Mouse (Mus musculus) midbrain, embryonic 11.5 days (tissue): Measurements from ENCODE around the gene Msl2. TPM values are rescaled to one million over a fixed set of nuclear protein-coding genes. Genes with fewer than 3 reads are reported as not detected.

Experiments
- ATAC-seq: fragments of 200-750 bp; cut with Nextera tagmentation; 2 replicates; pipeline ENCODE4 v1.8.0; 2017; ENCODE audit warnings: moderate TSS enrichment, moderate library complexity; ENCODE audit not compliant: low FRiP score
- DNase-seq: peaks from one replicate; pipeline ENCODE4 v3.0.0; 2015; ENCODE audit warnings: low spot score; ENCODE audit errors: missing footprints
- H3K27ac ChIP-seq: fragments of 300-500 bp; sonication (generic); 2 replicates; pipeline ENCODE4 v1.5.1; 2014; ENCODE audit warnings: low read depth, low read length
- H3K27me3 ChIP-seq: fragments of 300-500 bp; sonication (generic); 2 replicates; pipeline ENCODE4 v1.6.1; 2014; ENCODE audit warnings: mild to moderate bottlenecking, low read length, moderate library complexity, mixed read lengths; ENCODE audit not compliant: control insufficient read depth, insufficient read depth
- H3K36me3 ChIP-seq: fragments of 300-500 bp; sonication (generic); 2 replicates; pipeline ENCODE4 v1.6.1; 2014; ENCODE audit warnings: mild to moderate bottlenecking, low read length, moderate library complexity, mixed read lengths; ENCODE audit not compliant: control insufficient read depth, insufficient read depth
- H3K4me1 ChIP-seq: fragments of 300-500 bp; sonication (generic); 2 replicates; pipeline ENCODE4 v1.6.1; 2014; ENCODE audit warnings: low read length; ENCODE audit not compliant: control insufficient read depth, insufficient read depth
- H3K4me2 ChIP-seq: fragments of 300-500 bp; sonication (generic); 2 replicates; pipeline ENCODE4 v1.6.1; 2014; ENCODE audit warnings: mild to moderate bottlenecking, moderate library complexity
- H3K4me3 ChIP-seq: fragments of 300-500 bp; sonication (generic); 2 replicates; pipeline ENCODE4 v1.5.1; 2014; ENCODE audit warnings: low read depth, low read length
- H3K9ac ChIP-seq: fragments of 300-500 bp; sonication (generic); 2 replicates; pipeline ENCODE4 v1.6.1; 2014; ENCODE audit warnings: low read length
- H3K9me3 ChIP-seq: fragments of 300-500 bp; sonication (generic); 2 replicates; pipeline ENCODE4 v1.6.1; 2016; ENCODE audit warnings: low read length; ENCODE audit not compliant: control insufficient read depth
- WGBS: fragments of 180-500 bp; shearing (Covaris S2); extraction: QIAGEN DNeasy Blood & Tissue Kit; methylation state at CpG from one replicate; pipeline ENCODE4 v1.1.7; 2014; 5-methylcytosine and 5-hydroxymethylcytosine counted together
- polyA plus RNA-seq: library from polyadenylated mRNA; unstranded; fragments of >200 nt; fragmentation: Nextera tagmentation; extraction: Ambion mirVana; gene quantifications from 2 replicates; pipeline ENCODE4 v1.2.1, GENCODE M21; 2014

Msl2 gene
- polyA plus RNA-seq, 1 experiment from 2014 or later, result 6.0 TPM

DNA sequence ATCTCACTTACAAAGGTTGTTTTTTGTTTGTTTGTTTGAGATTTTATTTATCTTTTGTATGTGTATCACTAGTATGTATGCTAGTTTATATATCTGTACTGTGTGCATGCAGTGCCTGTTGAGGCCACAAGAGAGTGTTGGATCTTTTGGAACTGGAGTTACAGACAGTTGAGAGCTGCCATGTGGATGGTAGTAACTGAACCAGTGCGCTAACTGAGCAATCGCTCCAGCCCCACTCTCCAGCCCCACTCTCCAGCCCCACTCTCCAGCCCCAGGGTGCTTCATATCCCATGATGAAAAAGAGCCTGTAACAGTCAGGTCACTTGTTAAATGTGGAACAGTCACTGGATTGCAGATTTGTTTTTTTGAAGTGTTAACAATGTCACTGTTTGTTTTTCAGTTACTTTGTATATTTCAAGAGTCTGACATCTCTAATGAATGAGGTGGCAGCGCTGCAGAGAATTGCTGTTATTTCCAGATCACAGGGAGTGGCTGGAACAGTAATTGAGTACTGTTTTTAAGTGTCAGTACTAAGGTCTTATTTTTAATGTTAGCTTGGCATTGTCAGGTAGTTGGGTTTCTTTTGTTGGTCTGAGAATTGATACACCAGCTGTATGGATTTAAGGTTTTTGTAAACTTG is 6.3 kb downstream of the Msl2 start:
- 91% methylated on average over 3 of the region's 3 CpGs for WGBS
- Histone ChIP-seq H3K4me2 (no peak overlapping the region), H3K36me3 (no peaks in the 10 kb centered on the region), H3K9me3 (no peaks in the 10 kb centered on the region), H3K4me1 (peaks cover 23% of the 10 kb centered on the region), H3K27ac (no peak overlapping the region), H3K4me3 (no peak overlapping the region), H3K27me3 (no peaks in the 10 kb centered on the region), H3K9ac (no peak overlapping the region)
- ATAC-seq (no peak; the same call in 1 of the 2 replicates), DNase-seq (no peak)

DNA sequence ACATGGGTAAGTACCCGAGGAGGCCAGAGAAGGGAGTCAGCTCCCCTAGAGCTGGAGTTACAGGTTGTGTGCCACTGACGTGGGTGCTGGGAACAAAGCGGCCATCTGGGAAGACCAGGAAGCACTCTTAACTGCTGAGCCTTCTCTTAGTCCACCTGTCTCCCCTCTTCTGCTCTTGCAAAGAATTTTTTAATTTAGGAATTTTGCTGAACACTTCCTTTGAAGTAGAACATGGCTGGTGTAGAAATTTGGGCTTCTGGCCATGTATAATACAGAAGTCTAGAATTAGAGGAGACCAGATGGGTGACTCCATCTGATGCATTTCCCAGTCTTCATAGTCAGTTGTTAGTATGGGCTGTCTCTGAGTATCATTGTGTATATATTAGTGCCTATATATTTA is 9.8 kb downstream of the Msl2 start:
- no peak for DNase-seq
- peaks cover 8% of the 10 kb centered on the region for H3K4me1 ChIP-seq
- WGBS, result 90% methylated on average over 3 of the region's 3 CpGs

DNA sequence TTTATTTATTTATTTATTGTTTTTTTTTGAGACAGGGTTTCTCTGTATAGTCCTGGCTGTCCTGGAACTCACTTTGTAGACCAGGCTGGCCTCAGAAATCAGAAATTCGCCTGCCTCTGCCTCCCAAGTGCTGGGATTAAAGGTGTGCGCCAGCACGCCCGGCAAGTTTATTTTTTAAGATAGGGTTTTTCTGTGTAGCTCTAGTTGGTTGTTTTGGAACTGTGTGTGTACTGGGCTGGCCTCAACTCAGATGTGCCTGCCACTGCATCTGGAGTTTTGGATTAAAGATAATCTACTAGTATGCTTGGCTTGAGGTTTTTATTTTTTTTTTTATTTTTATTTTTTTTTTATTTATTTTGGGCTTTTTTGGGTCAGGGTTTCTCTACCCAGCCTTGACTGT is 21.5 kb downstream of the Msl2 start:
- Histone ChIP-seq H3K27me3 (no peaks in the 10 kb centered on the region), H3K9me3 (peaks cover 8% of the 10 kb centered on the region), H3K4me2 (no peak overlapping the region), H3K27ac (no peak overlapping the region), H3K9ac (no peak overlapping the region), H3K4me1 (no peaks in the 10 kb centered on the region), H3K4me3 (no peak overlapping the region), H3K36me3 (no peaks in the 10 kb centered on the region)
- DNase-seq (peak; percentile 47), ATAC-seq (no peak)
- 99% methylated on average over 4 of the region's 4 CpGs for WGBS

More for the DNA sequence above, 9.8 kb downstream of the Msl2 start:
- H3K27me3 ChIP-seq, result no peaks in the 10 kb centered on the region
- H3K4me2 ChIP-seq, result no peak overlapping the region
- H3K27ac ChIP-seq, result no peak overlapping the region
- H3K4me3 ChIP-seq, result no peak overlapping the region
- no peaks in the 10 kb centered on the region for H3K9me3 ChIP-seq
- H3K36me3 ChIP-seq, result no peaks in the 10 kb centered on the region
- ATAC-seq, result no peak
- H3K9ac ChIP-seq, result no peak overlapping the region

DNA sequence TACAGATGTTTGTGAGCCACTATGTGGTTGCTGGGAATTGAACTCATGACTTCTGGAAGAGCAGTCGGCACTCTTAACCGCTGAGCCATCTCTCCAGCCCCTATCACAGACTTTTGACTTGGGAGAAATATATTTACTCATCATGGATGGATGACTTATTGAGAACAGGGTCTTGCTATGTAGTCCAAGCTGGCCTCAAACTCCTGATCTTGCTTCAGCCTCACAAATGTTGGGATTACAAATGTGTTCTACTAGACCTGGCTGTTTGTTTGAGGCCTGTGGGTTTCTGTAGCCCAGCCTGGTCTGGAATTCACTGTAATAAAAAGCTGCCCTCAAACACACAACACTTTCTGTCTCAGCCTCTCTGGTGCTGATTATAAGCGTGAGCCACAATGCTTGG is 22.6 kb downstream of the Msl2 start:
- H3K4me1 ChIP-seq, result no peaks in the 10 kb centered on the region
- no peaks in the 10 kb centered on the region for H3K27me3 ChIP-seq
- peak; percentile 67 for DNase-seq
- H3K9me3 ChIP-seq, result peaks cover 8% of the 10 kb centered on the region
- H3K36me3 ChIP-seq, result no peaks in the 10 kb centered on the region
- H3K27ac ChIP-seq, result no peak overlapping the region
- ATAC-seq, result no peak
- 96% methylated on average over 3 of the region's 3 CpGs for WGBS
- no peak overlapping the region for H3K9ac ChIP-seq
- no peak overlapping the region for H3K4me2 ChIP-seq
- H3K4me3 ChIP-seq, result no peak overlapping the region

DNA sequence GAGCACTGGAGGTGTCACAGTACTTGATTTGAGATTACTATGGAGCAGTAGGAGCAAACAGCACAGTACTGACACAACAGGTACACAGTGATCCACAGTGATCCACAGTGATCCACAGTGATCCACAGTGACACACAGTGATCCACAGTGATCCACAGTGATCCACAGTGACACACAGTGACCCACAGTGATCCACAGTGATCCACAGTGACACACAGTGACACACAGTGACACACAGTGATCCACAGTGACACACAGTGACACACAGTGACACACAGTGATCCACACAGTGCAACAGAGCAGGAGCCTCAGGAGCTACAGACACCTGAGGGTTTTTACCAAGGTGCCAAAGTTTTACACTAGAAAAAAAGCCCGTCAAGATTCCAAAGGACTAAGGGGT is 23.6 kb downstream of the Msl2 start:
- H3K27me3 ChIP-seq, result no peaks in the 10 kb centered on the region
- no peak overlapping the region for H3K4me2 ChIP-seq
- 0 out of 2 replicates have a peak, but pooled peaks cover 2% of the 10 kb centered on the region for H3K36me3 ChIP-seq
- H3K4me1 ChIP-seq, result no peaks in the 10 kb centered on the region
- no peak overlapping the region for H3K27ac ChIP-seq
- no peak overlapping the region for H3K4me3 ChIP-seq
- ATAC-seq (no peak), DNase-seq (peak; percentile 80)
- H3K9me3 ChIP-seq, result peaks cover 8% of the 10 kb centered on the region
- WGBS, result 75% methylated on average over 1 of the region's 1 CpGs
- H3K9ac ChIP-seq, result no peak overlapping the region

DNA sequence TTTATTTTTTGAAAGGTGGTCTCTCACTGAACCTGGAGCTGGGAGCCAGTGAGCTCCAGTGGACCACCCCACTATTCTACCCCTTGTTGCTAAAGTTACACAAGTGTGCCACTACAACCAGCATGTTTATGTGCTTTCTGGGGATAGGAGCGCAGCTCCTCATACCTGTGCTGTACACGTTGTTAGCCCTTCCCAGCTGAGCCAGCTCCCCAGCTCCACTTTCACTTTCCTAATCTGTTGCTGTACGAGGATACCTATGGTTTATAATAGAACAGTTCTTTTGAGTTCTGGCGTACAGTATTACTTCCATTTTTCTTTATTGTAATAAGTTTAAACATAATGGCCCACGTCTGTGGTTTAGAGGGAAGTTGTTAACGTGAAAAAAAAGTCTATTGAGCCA is 25.5 kb downstream of the Msl2 start:
- no peak overlapping the region for H3K4me3 ChIP-seq
- H3K27me3 ChIP-seq, result no peaks in the 10 kb centered on the region
- H3K4me2 ChIP-seq, result no peak overlapping the region
- H3K27ac ChIP-seq, result no peak overlapping the region
- WGBS, result 94% methylated on average over 6 of the region's 6 CpGs
- no peaks in the 10 kb centered on the region for H3K4me1 ChIP-seq
- 0 out of 2 replicates have a peak, but pooled peaks cover 2% of the 10 kb centered on the region for H3K36me3 ChIP-seq
- ATAC-seq (no peak), DNase-seq (peak; percentile 49)
- no peak overlapping the region for H3K9ac ChIP-seq
- H3K9me3 ChIP-seq, result peaks cover 8% of the 10 kb centered on the region

DNA sequence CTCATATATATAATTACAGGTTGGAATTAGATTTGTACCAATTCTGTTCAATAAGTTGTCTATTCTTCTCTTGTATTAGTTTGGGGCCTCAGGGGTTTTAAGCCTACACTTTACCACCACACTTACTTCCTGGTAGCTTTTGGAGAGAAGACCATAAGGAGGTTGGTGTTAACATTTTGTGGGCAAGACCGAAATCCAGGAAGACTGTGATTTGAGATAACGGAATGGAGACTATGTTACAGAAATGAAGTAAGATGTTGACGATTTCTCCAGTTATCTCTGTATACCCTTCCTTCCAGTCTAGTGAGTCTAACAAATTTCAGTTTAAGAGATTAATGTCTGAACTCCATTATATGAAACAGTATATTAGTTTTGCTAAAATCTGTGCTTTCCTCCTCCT is 26.3 kb downstream of the Msl2 start:
- 89% methylated on average over 3 of the region's 3 CpGs for WGBS

DNA sequence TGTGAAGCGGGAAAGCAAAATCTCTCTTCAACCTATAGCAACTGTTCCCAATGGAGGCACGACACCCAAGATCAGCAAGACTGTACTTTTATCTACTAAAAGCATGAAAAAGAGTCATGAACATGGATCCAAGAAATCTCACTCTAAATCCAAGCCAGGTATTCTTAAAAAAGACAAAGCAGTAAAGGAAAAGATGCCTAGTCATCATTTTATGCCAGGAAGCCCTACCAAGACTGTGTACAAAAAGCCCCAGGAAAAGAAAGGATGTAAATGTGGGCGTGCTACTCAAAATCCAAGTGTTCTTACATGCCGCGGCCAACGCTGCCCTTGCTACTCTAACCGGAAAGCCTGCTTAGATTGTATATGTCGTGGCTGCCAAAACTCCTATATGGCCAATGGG is 27.6 kb downstream of the Msl2 start:
- Histone ChIP-seq H3K27ac (no peak overlapping the region), H3K4me2 (no peak overlapping the region), H3K9ac (no peak overlapping the region), H3K9me3 (peaks cover 8% of the 10 kb centered on the region), H3K4me3 (no peak overlapping the region), H3K36me3 (0 out of 2 replicates have a peak, but pooled peaks cover 2% of the 10 kb centered on the region), H3K4me1 (no peaks in the 10 kb centered on the region), H3K27me3 (no peaks in the 10 kb centered on the region)
- ATAC-seq (no peak), DNase-seq (peak; percentile 8)
- 96% methylated on average over 8 of the region's 8 CpGs for WGBS

More for the DNA sequence above, 26.3 kb downstream of the Msl2 start:
- H3K36me3 ChIP-seq, result 0 out of 2 replicates have a peak, but pooled peaks cover 2% of the 10 kb centered on the region
- H3K4me2 ChIP-seq, result no peak overlapping the region
- H3K4me3 ChIP-seq, result no peak overlapping the region
- no peaks in the 10 kb centered on the region for H3K27me3 ChIP-seq
- no peak overlapping the region for H3K27ac ChIP-seq
- no peaks in the 10 kb centered on the region for H3K4me1 ChIP-seq
- H3K9me3 ChIP-seq, result peaks cover 8% of the 10 kb centered on the region
- DNase-seq (peak; percentile 17), ATAC-seq (no peak)
- H3K9ac ChIP-seq, result no peak overlapping the region

DNA sequence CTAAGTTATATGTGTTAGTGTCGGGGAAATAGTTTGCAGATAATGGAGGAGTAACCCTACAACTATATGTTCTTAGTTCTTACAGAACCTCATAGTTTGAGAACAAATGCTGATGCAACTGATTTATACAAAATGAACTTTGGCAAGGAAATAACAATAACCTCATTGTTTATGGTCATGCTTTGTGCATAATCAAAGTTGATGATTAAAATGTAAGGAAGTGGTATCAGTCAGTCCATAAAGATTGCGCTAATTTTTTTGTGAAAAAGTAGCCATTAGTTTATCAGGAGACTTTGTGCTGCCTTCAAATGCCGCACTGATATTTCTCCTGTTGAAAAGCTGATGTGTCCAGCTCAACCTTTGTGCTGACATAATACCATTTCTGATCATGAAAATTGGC is 28.4 kb downstream of the Msl2 start:
- Histone ChIP-seq H3K4me2 (no peak overlapping the region), H3K9me3 (peaks cover 5% of the 10 kb centered on the region), H3K27me3 (no peaks in the 10 kb centered on the region), H3K27ac (no peak overlapping the region), H3K36me3 (peaks cover 4% of the 10 kb centered on the region; the same call in 1 of the 2 replicates), H3K4me3 (no peak overlapping the region), H3K9ac (no peak overlapping the region), H3K4me1 (no peaks in the 10 kb centered on the region)
- WGBS, result 91% methylated on average over 3 of the region's 3 CpGs
- peak; percentile 45 for DNase-seq
- ATAC-seq, result no peak
